Mouse (Mus musculus) midbrain, embryonic 13.5 days (tissue): ENCODE measurements at regions not wholly inside any gene's neighbourhood (a gene's known extent, or its start where the extent isn't known, plus 50 kb on each side); places are given as distances from the start of the nearest gene placed in this dataset.
"Not testable (repeated sequence)": the region's sequence is repeated elsewhere in the genome, so short reads cannot be mapped to it uniquely, and the experiment has no call there.

Experiments used
- ATAC-seq: fragments of 200-750 bp; cut with Nextera tagmentation; 2 replicates; pipeline ENCODE4 v1.8.0; 2017; ENCODE audit warnings: mild to moderate bottlenecking, moderate TSS enrichment, moderate library complexity
- H3K27ac ChIP-seq: fragments of 300-500 bp; sonication (generic); 2 replicates; pipeline ENCODE4 v1.5.1; 2015; ENCODE audit warnings: inconsistent platforms, mild to moderate bottlenecking, moderate library complexity
- H3K27me3 ChIP-seq: fragments of 300-500 bp; sonication (generic); 2 replicates; pipeline ENCODE4 v1.6.1; 2015; ENCODE audit warnings: mild to moderate bottlenecking, inconsistent platforms
- H3K36me3 ChIP-seq: fragments of 300-500 bp; sonication (generic); 2 replicates; pipeline ENCODE4 v1.6.1; 2015; ENCODE audit warnings: mild to moderate bottlenecking, inconsistent platforms
- H3K4me1 ChIP-seq: fragments of 300-500 bp; sonication (generic); replicated peaks from 2 replicates; pipeline ENCODE4 v1.6.1; 2015; ENCODE audit warnings: inconsistent platforms
- H3K4me2 ChIP-seq: fragments of 300-500 bp; sonication (generic); replicated peaks from 2 replicates; pipeline ENCODE4 v1.6.1; 2015; ENCODE audit warnings: moderate library complexity, mild to moderate bottlenecking, inconsistent platforms
- H3K4me3 ChIP-seq: fragments of 300-500 bp; sonication (generic); replicated peaks from 2 replicates; pipeline ENCODE4 v1.5.1; 2015; ENCODE audit warnings: mild to moderate bottlenecking, inconsistent platforms
- H3K9ac ChIP-seq: fragments of 300-500 bp; sonication (generic); replicated peaks from 2 replicates; pipeline ENCODE4 v1.6.1; 2015; ENCODE audit warnings: mild to moderate bottlenecking, inconsistent platforms
- H3K9me3 ChIP-seq: fragments of 300-500 bp; sonication (generic); 2 replicates; pipeline ENCODE4 v1.6.1; 2016; ENCODE audit warnings: mild to moderate bottlenecking, inconsistent platforms
- WGBS: fragments of 180-500 bp; shearing (Covaris S2); methylation state at CpG from one replicate; pipeline ENCODE4 v1.1.7; 2015; 5-methylcytosine and 5-hydroxymethylcytosine counted together

DNA sequence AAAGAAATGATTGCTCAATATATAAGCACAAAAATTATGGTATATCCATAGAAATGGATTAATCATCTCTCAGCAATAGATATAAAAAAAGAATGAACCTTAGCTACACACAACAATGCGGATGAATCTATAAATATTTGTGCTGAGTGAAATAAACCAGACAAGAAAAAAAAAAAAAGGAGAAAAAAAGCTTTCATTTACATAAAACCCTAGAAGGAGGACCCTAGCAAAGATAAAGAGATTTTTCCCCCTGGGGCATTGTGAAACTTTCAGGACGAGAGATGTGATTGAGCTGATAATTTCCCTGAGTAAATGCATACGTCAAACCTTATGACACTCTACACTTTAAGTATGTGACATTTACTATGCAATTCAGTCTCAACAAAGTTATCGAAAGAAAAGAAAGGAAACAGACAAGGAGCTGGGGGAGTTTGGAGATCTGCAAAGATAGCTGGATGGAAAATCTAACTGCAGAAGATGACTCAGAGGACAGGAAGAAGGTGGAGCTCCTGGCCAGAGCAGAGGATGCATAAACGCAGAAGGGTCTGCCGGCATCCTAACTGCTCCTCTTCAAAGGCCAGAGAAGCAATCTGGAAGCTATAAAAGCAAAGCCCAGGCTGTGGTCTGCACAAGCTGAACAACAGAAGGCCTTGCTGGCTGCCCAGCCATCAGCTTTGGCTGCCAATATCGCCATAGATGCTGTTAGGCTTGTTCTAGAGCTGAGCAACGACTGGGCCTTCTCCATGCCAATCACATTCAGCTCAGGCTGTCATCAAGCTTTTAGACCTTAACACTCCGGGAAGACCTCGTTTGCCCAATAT is 115.6 kb upstream of the Nabp1 start:
- ATAC-seq: no peak
- Histone ChIP-seq H3K4me1 (peaks cover 8% of the 10 kb centered on the region; the same call in 1 of the 2 replicates), H3K4me3 (no peak overlapping the region), H3K27me3 (no peaks in the 10 kb centered on the region), H3K36me3 (no peaks in the 10 kb centered on the region), H3K27ac (no peak overlapping the region), H3K9ac (no peak overlapping the region), H3K9me3 (no peaks in the 10 kb centered on the region), H3K4me2 (no peak overlapping the region)
- WGBS: 82% methylated on average over 10 of the region's 10 CpGs

DNA sequence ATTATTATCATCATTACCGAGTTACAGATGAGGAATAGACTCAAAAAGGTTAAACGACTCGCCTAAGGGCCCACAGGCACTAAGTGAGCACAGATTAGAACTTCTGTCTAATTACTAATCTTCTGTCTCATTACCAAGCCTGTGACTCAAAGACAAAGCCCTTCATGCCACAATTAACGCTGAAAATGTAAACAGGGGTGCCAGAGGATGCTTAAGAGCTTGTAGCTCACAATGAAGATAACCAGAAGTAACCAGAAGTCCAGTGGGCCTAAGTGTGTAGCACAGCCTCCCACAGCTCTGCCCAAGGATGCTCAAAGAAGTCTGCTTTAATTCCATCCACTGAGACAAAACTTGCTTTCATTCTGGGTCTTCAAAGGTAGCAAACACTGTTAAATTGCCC is 113.7 kb upstream of the Nabp1 start:
- Histone ChIP-seq H3K9ac (no peak overlapping the region), H3K4me3 (no peak overlapping the region), H3K36me3 (no peaks in the 10 kb centered on the region), H3K4me1 (peaks cover 8% of the 10 kb centered on the region; the same call in 1 of the 2 replicates), H3K9me3 (no peaks in the 10 kb centered on the region), H3K27me3 (no peaks in the 10 kb centered on the region), H3K27ac (no peak overlapping the region), H3K4me2 (no peak overlapping the region)
- 67% methylated on average over 4 of the region's 4 CpGs for whole genome bisulfite sequencing
- ATAC-seq: no peak

DNA sequence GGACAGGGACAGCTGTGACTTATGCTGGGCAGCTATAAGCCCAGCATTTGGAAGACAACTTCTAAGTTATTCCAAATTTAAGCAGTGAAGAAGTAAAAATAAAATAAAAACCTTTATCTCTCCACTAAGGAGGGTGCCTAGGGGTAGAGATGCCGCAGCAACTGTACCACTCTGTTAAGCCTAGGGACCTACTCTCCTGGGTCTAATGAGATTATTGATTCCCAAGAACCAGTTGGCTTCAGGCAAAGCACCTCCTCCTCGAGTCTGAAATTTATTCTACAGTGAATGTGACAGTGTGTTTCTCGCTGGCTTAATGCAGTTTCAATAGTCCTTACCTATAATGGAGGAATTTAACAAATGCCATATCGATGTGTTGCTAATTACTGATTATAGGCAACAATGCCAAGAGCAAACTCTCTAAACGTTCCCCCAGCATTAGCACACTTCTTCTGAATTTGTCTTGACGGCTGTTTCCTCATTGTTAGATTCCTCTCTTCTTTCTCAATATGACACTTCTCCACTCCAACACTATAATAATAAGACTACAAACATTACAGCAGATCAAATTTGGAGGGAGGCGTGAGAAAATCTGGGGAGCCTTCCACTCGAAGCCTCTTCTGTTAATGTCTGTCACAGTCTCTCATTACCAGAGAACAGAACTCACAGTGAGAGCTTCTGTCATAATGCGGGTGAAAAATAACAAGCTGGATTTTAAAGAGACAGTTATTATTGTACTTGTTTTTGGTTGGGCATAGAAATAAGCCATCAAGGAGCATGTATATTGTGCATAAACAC is 112.6 kb upstream of the Nabp1 start:
- 53% methylated on average over 9 of the region's 9 CpGs for WGBS
- H3K27ac ChIP-seq: no peak overlapping the region
- no peaks in the 10 kb centered on the region for H3K9me3 ChIP-seq
- no peak overlapping the region for H3K4me3 ChIP-seq
- peaks cover 8% of the 10 kb centered on the region; the same call in 1 of the 2 replicates for H3K4me1 ChIP-seq
- H3K27me3 ChIP-seq: no peaks in the 10 kb centered on the region
- no peak overlapping the region for H3K9ac ChIP-seq
- H3K4me2 ChIP-seq: no peak overlapping the region
- H3K36me3 ChIP-seq: no peaks in the 10 kb centered on the region
- ATAC-seq: peak; percentile 78; the same call in 1 of the 2 replicates

DNA sequence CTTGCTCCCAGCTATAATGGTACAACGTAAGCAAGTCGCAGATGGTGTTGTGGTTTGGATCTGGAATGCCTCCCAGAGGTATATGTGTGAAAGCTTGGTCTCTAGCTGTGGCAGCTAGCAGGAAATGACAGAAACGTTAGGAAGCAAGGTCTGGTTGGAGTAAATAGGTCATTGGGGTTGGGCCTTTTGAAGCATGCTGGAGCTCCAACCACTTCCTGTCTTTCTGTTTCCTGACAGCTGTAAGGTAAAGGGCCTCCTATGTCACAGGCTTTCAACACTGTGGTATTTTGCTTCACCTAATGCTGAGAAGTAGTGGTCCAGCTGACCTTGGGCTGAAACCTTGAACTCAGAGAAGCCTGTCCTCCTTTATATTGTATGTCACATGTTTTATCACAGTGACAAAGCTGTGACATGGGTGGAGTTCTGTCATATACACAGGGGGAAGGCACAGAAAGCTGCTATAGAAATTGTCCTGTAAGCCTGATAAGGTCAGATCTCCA is 106.8 kb upstream of the Nabp1 start:
- no peaks in the 10 kb centered on the region for H3K36me3 ChIP-seq
- H3K9me3 ChIP-seq: no peaks in the 10 kb centered on the region
- no peak overlapping the region for H3K27ac ChIP-seq
- no peak overlapping the region for H3K4me3 ChIP-seq
- WGBS: 75% methylated on average over 3 of the region's 3 CpGs
- no peaks in the 10 kb centered on the region for H3K27me3 ChIP-seq
- no peak overlapping the region for H3K4me2 ChIP-seq
- no peak overlapping the region for H3K9ac ChIP-seq
- ATAC-seq: no peak
- peaks cover 7% of the 10 kb centered on the region for H3K4me1 ChIP-seq

DNA sequence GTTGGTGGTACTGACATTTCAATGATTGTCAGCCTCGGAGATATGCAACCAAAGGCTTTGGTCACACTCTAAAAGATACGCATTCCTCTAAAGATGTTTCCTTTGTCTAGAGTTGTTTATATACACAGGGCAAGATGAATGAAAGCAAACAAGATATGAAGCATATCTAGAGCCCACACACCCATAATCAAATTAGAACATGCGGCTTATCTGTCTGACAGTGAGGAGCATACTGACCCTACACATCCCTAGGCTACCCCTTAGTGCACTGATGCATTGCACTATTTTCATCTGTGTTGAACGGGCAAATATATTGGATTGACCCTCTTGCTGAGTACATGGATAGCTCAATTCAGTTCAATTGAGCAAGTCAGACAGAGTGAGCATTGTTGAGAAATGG is 105.6 kb upstream of the Nabp1 start:
- Histone ChIP-seq H3K36me3 (no peaks in the 10 kb centered on the region), H3K9ac (no peak overlapping the region), H3K27me3 (no peaks in the 10 kb centered on the region), H3K4me2 (no peak overlapping the region), H3K27ac (no peak overlapping the region), H3K4me1 (peaks cover 11% of the 10 kb centered on the region), H3K9me3 (no peaks in the 10 kb centered on the region), H3K4me3 (no peak overlapping the region)
- 86% methylated on average over 4 of the region's 4 CpGs for WGBS
- ATAC-seq: no peak

DNA sequence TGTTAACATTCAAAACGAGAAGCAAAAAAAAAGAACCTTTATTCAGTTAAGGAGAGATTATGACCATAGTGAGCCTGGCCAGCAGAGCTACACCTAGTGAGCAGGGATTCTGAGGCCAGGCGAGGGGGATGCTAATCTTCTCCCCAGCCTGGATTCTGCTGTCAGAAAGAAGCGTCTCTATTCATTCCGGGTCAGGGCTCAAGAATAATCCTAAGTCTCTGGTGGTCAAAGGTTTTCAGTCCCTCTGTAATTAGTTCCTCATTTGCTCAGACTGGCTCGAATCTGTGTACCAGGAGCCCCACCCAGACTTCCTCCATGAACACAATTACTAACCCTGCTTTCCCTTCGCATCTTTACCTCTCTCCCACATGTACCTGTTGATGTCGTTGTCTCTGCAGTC is 101.8 kb upstream of the Nabp1 start:
- H3K27ac ChIP-seq: no peak overlapping the region
- no peak overlapping the region for H3K9ac ChIP-seq
- H3K27me3 ChIP-seq: no peaks in the 10 kb centered on the region
- H3K4me2 ChIP-seq: no peak overlapping the region
- no peaks in the 10 kb centered on the region for H3K36me3 ChIP-seq
- WGBS: 5% methylated on average over 7 of the region's 7 CpGs
- no peak overlapping the region for H3K4me3 ChIP-seq
- peak; percentile 40; the same call in 1 of the 2 replicates for ATAC-seq
- H3K9me3 ChIP-seq: no peaks in the 10 kb centered on the region
- H3K4me1 ChIP-seq: peaks cover 11% of the 10 kb centered on the region

DNA sequence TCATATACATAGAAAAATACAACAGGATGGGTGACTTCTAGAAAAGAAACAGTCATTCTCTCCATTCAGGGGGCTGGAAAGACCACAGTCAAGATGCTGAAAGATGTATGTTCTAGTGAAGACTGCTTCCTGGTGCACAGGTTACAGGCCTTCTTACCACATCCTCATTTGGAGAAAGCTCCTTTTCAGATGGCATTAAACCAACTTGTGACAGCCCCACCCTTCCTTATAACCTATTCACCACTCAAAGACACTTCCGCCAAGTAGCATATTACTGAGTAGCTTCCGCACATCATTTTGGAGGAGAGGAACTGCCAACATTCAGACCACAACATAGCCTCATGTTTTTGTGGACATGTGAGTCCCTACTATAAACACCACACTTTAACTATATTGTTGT is 99.5 kb upstream of the Nabp1 start:
- Histone ChIP-seq H3K9ac (no peak overlapping the region), H3K36me3 (no peaks in the 10 kb centered on the region), H3K9me3 (no peaks in the 10 kb centered on the region), H3K4me3 (no peak overlapping the region), H3K27ac (no peak overlapping the region), H3K4me1 (peaks cover 11% of the 10 kb centered on the region), H3K27me3 (no peaks in the 10 kb centered on the region), H3K4me2 (no peak overlapping the region)
- ATAC-seq: no peak
- WGBS: 100% methylated on average over 2 of the region's 2 CpGs

DNA sequence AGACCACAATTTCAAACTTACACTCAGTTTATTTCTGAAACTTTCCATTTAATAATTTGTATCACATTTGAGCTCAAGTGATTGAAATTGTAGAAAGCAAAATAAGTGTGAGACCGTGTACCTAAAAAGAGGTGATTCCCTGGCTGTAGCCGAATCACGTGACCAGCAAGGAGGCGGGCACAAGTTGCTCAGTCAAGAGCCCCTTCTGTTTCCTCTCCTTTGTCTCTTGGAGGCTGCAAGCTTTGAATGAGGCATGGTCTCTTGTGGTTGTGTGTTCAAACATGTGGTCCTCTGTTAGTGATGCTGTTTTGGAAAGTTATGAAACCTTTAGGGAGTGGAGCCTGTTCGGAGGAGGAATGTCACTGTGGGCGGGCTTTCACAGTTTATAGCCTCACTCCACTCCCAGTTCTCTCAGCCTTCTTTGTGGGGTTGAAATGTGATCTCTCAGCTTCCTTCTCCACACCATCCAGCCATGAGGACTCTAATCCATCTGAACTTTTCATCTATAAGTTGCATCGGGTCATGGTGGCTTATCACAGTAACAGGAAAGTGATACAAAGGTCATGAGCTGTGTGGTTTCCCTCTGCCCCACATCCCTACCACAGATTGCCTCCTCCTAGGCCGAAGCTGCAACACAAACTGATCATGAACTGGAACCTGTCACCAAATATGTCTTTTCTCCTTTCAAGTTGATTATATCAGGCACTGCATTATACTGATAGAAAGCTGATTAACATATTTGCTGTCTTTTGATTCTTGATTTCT is 94.3 kb upstream of the Nabp1 start:
- ATAC-seq: no peak
- Histone ChIP-seq H3K27ac (no peak overlapping the region), H3K4me1 (no peaks in the 10 kb centered on the region), H3K9ac (no peak overlapping the region), H3K9me3 (no peaks in the 10 kb centered on the region), H3K4me2 (no peak overlapping the region), H3K27me3 (no peaks in the 10 kb centered on the region), H3K4me3 (no peak overlapping the region), H3K36me3 (no peaks in the 10 kb centered on the region)
- WGBS: 89% methylated on average over 8 of the region's 8 CpGs

DNA sequence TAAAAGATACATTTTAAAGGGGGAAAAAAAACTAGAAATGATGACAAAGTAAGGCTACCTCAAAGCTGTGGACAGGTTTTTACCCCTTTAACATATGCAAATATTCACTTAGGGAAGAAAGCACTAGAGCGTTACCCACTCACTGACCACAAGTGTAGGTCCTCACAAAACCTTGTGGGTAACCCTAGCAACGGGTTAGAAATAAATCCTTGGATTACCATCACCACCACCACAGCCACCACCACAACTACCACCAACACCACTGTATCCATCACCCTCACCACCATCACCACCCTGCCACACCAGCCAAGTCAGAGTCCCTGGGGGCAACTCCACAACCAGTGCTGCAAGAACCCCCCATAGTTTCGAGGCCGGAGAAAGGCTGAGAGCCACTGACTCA is 91.4 kb upstream of the Nabp1 start:
- Histone ChIP-seq H3K9me3 (no peaks in the 10 kb centered on the region), H3K4me1 (no peaks in the 10 kb centered on the region), H3K4me2 (no peak overlapping the region), H3K36me3 (no peaks in the 10 kb centered on the region), H3K4me3 (no peak overlapping the region), H3K27ac (no peak overlapping the region), H3K27me3 (no peaks in the 10 kb centered on the region), H3K9ac (no peak overlapping the region)
- 96% methylated on average over 4 of the region's 4 CpGs for WGBS
- ATAC-seq: no peak

DNA sequence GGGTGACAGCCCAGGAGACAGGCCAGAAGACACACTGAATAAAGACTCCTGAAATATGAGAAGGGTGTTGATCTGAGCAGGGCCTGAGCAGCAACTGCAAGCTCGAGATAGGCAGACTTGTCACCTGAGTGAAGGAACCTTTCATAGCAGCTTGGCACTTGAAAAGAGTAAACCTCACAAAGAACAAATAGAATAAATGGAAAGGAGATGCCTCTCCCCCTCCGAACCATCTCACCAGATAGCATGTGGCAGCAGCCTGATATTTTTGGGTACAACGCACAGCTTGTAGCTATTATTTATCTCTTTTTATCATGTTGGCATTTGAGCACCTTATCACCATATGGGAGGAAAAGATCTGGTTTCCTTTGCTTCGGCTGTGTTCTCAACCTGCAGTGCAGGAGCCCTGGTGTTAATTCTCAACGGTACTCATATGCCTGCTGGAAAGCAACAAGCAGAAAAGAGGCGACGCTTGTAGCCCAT is 88.0 kb upstream of the Nabp1 start:
- Histone ChIP-seq H3K4me2 (no peak overlapping the region), H3K9ac (no peak overlapping the region), H3K36me3 (no peaks in the 10 kb centered on the region), H3K4me1 (no peaks in the 10 kb centered on the region), H3K27ac (no peak overlapping the region), H3K27me3 (no peaks in the 10 kb centered on the region), H3K4me3 (no peak overlapping the region), H3K9me3 (no peaks in the 10 kb centered on the region)
- no peak for ATAC-seq
- WGBS: 79% methylated on average over 7 of the region's 7 CpGs

DNA sequence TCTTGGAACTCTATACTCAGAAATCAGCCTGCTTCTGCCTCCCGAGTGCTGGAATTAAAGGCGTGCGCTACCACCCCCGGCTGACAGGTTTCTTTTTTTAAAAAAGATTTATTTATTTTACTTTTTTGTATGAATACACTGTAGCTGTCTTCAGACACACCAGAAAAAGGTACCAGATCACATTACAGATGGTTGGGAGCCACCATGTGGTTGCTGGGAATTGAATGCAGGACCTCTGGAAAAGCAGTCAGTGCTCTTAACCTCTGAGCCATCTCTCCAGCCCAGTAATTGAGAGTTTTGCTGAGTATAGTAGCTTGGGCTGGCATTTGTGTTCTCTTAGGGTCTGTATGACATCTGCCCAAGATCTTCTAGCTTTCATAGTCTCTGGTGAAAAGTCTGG is 78.4 kb upstream of the Nabp1 start:
- H3K4me1 ChIP-seq, H3K9me3 ChIP-seq, ATAC-seq, H3K9ac ChIP-seq, H3K4me3 ChIP-seq, H3K27ac ChIP-seq, H3K4me2 ChIP-seq, H3K27me3 ChIP-seq, H3K36me3 ChIP-seq: not testable (repeated sequence)
- 98% methylated on average over 4 of the region's 4 CpGs for WGBS

DNA sequence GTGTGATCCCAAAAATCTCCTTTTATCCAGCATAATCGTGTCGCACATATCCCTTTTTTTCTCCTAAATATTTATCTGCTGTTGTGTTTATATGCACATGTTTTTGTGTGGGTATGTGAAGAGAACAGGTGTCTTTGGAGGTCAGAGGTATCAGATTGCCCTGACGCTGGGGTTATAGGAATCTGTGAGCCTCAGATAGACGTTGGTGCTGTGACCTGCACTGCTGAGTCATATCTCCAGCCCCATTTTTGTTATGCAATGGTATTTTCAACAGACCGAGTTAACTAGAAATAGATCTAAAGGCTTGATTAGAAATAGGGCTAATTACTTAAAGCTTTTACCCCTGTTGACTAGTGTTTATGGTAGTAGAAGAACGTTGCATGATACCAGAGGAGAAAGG is 75.5 kb upstream of the Nabp1 start:
- 78% methylated on average over 6 of the region's 6 CpGs for WGBS
- Histone ChIP-seq H3K9me3 (0 out of 2 replicates have a peak, but pooled peaks cover 2% of the 10 kb centered on the region), H3K27me3 (no peaks in the 10 kb centered on the region), H3K4me2 (no peak overlapping the region), H3K4me1 (no peaks in the 10 kb centered on the region), H3K36me3 (no peaks in the 10 kb centered on the region), H3K9ac (no peak overlapping the region), H3K27ac (no peak overlapping the region), H3K4me3 (no peak overlapping the region)
- no peak for ATAC-seq
